ENCODE assay signal across 8 mouse cellular contexts in the genomic region with DNA sequence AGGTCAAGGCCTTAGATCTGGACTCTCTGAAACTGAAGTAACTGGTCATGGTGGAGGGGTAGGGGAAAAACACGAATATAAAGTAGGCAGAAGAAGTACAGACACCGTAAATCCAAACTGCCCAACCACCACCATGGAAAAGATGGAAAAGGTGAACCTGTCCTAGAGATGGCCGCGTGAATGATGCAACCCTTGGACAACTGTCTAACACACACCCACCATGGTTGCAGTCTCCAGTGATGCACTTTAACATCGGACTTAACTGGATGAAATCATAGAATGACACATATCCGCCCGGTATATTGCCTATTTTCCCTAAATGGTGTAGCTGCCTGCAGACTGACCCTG. TPM values are rescaled to one million over a fixed set of nuclear protein-coding genes. Genes with fewer than 3 reads are reported as not detected.
DNase-seq lines count a peak whose midpoint lies in the region; ATAC-seq lines count a peak whose summit lies in the region.

No protein-coding gene starts in this region.

- intact Hi-C loops in left cerebral cortex, postnatal 14 days (cut with DNase I): loop anchor here (2.0 kb wide), 2 partner anchors 22 to 30 kb away; no protein-coding TSS in a partner anchor

- H3K9me3 ChIP-seq in heart, embryonic 15.5 days (replicated peaks): no peaks in the 10 kb centered on the region
- H3K9me3 ChIP-seq in hindbrain, embryonic 15.5 days: no peaks in the 10 kb centered on the region
- no peaks in the 10 kb centered on the region for H3K9me3 ChIP-seq in midbrain, embryonic 13.5 days

- DNase-seq in heart, postnatal 4 days: no peak
- peak; percentile 80 for DNase-seq in NIH3T3 (ENCODE audit: low read depth)
- no peak for DNase-seq in left cerebral cortex, postnatal 14 days (ENCODE audit: low spot score in 2 of 2)
- no peak for DNase-seq in cerebellum, postnatal 10 days
- no peak for DNase-seq in spleen, postnatal 14 days (ENCODE audit: low spot score in 2 of 2)

- H3K9ac ChIP-seq in heart, embryonic 15.5 days: peak overlapping the region; percentile 91
- H3K9ac ChIP-seq in hindbrain, embryonic 15.5 days: peak overlapping the region; percentile 91
- H3K9ac ChIP-seq in midbrain, embryonic 13.5 days (replicated peaks): peak overlapping the region; percentile 98; the same call in 1 of the 2 replicates

- peak overlapping the region; percentile 74 for H3K4me2 ChIP-seq in heart, embryonic 15.5 days
- peak overlapping the region; percentile 62 for H3K4me2 ChIP-seq in hindbrain, embryonic 15.5 days
- H3K4me2 ChIP-seq in midbrain, embryonic 13.5 days (replicated peaks): peak overlapping the region; percentile 67

- no peak for ATAC-seq in heart, embryonic 15.5 days (replicated peaks; ENCODE audit: insufficient number of reproducible peaks, insufficient read depth, low FRiP score, low read depth)
- ATAC-seq in hindbrain, embryonic 15.5 days (ENCODE audit: low FRiP score, low read depth): peak; percentile 16
- ATAC-seq in midbrain, embryonic 13.5 days: no peak

- peak overlapping the region; percentile 100 for H3K4me3 ChIP-seq in heart, embryonic 15.5 days
- peak overlapping the region; percentile 93 for H3K4me3 ChIP-seq in hindbrain, embryonic 15.5 days
- peak overlapping the region; percentile 92 for H3K4me3 ChIP-seq in midbrain, embryonic 13.5 days (replicated peaks)

- H3K27ac ChIP-seq in heart, embryonic 15.5 days: peak overlapping the region; percentile 99
- peak overlapping the region; percentile 98 for H3K27ac ChIP-seq in hindbrain, embryonic 15.5 days (replicated peaks)
- H3K27ac ChIP-seq in midbrain, embryonic 13.5 days: peak overlapping the region; percentile 99

- peaks cover 29% of the 10 kb centered on the region for H3K4me1 ChIP-seq in heart, embryonic 15.5 days (replicated peaks)
- peaks cover 27% of the 10 kb centered on the region for H3K4me1 ChIP-seq in hindbrain, embryonic 15.5 days (replicated peaks)
- peaks cover 34% of the 10 kb centered on the region for H3K4me1 ChIP-seq in midbrain, embryonic 13.5 days (replicated peaks)

- WGBS in heart, embryonic 15.5 days: 54% methylated on average over 7 of the region's 7 CpGs
- 51% methylated on average over 7 of the region's 7 CpGs for WGBS in hindbrain, embryonic 15.5 days
- 48% methylated on average over 7 of the region's 7 CpGs for WGBS in midbrain, embryonic 13.5 days

- H3K36me3 ChIP-seq in heart, embryonic 15.5 days: peaks cover 21% of the 10 kb centered on the region
- peaks cover 18% of the 10 kb centered on the region for H3K36me3 ChIP-seq in hindbrain, embryonic 15.5 days
- H3K36me3 ChIP-seq in midbrain, embryonic 13.5 days: peaks cover 21% of the 10 kb centered on the region

- H3K27me3 ChIP-seq in heart, embryonic 15.5 days: no peaks in the 10 kb centered on the region
- no peaks in the 10 kb centered on the region for H3K27me3 ChIP-seq in hindbrain, embryonic 15.5 days
- no peaks in the 10 kb centered on the region for H3K27me3 ChIP-seq in midbrain, embryonic 13.5 days

RNA-seq across cellular contexts. Expression of a gene that starts 0.7 kb away (rescaled TPM):
- polyA plus RNA-seq in heart, embryonic 15.5 days (2015; fragmentation: Nextera tagmentation; extraction: Ambion mirVana): 150 and 166 TPM in 2 replicates
- total RNA-seq in heart, postnatal 4 days (2021): 100 to 1,000 TPM; 285 to 292 TPM
- 817 and 859 TPM in 2 replicates for polyA plus RNA-seq in hindbrain, embryonic 15.5 days (2015; fragmentation: Nextera tagmentation; extraction: Ambion mirVana)
- 627 and 632 TPM in 2 replicates for polyA plus RNA-seq in midbrain, embryonic 13.5 days (2015; fragmentation: Nextera tagmentation; extraction: Ambion mirVana)
- 1,000 to 10,000 TPM; 1,469 to 1,528 TPM for total RNA-seq in left cerebral cortex, postnatal 14 days (2021)

RNA-seq across cellular contexts. Expression of a gene that starts 39.2 kb away (rescaled TPM):
- 0.44 and 0.86 TPM in 2 replicates for polyA plus RNA-seq in heart, embryonic 15.5 days (2015; fragmentation: Nextera tagmentation; extraction: Ambion mirVana)
- under 1 TPM; 0.36 to 0.69 TPM for total RNA-seq in heart, postnatal 4 days (2021)
- polyA plus RNA-seq in hindbrain, embryonic 15.5 days (2015; fragmentation: Nextera tagmentation; extraction: Ambion mirVana): 1.9 and 2.6 TPM in 2 replicates
- polyA plus RNA-seq in midbrain, embryonic 13.5 days (2015; fragmentation: Nextera tagmentation; extraction: Ambion mirVana): 1.0 and 1.4 TPM in 2 replicates
- 1 to 10 TPM; 1.4 to 1.5 TPM for total RNA-seq in left cerebral cortex, postnatal 14 days (2021)

RNA-seq across cellular contexts. Expression of a gene that starts 44.7 kb away (rescaled TPM):
- not detected in 2 replicates for polyA plus RNA-seq in heart, embryonic 15.5 days (2015; fragmentation: Nextera tagmentation; extraction: Ambion mirVana)
- total RNA-seq in heart, postnatal 4 days (2021): not detected
- 0.21 and 0.37 TPM in 2 replicates for polyA plus RNA-seq in hindbrain, embryonic 15.5 days (2015; fragmentation: Nextera tagmentation; extraction: Ambion mirVana)
- 0.24 TPM in 1 of 2 replicates, not detected in the other for polyA plus RNA-seq in midbrain, embryonic 13.5 days (2015; fragmentation: Nextera tagmentation; extraction: Ambion mirVana)
- total RNA-seq in left cerebral cortex, postnatal 14 days (2021): not detected

RNA-seq across cellular contexts. Expression of a gene that starts 47.4 kb away (rescaled TPM):
- polyA plus RNA-seq in heart, embryonic 15.5 days (2015; fragmentation: Nextera tagmentation; extraction: Ambion mirVana): 743 and 952 TPM in 2 replicates
- 100 to 1,000 TPM; 397 to 401 TPM for total RNA-seq in heart, postnatal 4 days (2021)
- polyA plus RNA-seq in hindbrain, embryonic 15.5 days (2015; fragmentation: Nextera tagmentation; extraction: Ambion mirVana): 14.8 and 16.6 TPM in 2 replicates
- 6.8 and 7.1 TPM in 2 replicates for polyA plus RNA-seq in midbrain, embryonic 13.5 days (2015; fragmentation: Nextera tagmentation; extraction: Ambion mirVana)
- total RNA-seq in left cerebral cortex, postnatal 14 days (2021): 1 to 10 TPM; 6.9 to 9.4 TPM

RNA-seq across cellular contexts. Expression of a gene that starts 59.5 kb away (rescaled TPM):
- polyA plus RNA-seq in heart, embryonic 15.5 days (2015; fragmentation: Nextera tagmentation; extraction: Ambion mirVana): 18.5 and 21.5 TPM in 2 replicates
- total RNA-seq in heart, postnatal 4 days (2021): 10 to 100 TPM in 1 of 2 experiments, 1 to 10 TPM in 1; 9.7 to 10.7 TPM
- 25.6 and 26.3 TPM in 2 replicates for polyA plus RNA-seq in hindbrain, embryonic 15.5 days (2015; fragmentation: Nextera tagmentation; extraction: Ambion mirVana)
- 28.5 and 28.8 TPM in 2 replicates for polyA plus RNA-seq in midbrain, embryonic 13.5 days (2015; fragmentation: Nextera tagmentation; extraction: Ambion mirVana)
- 1 to 10 TPM; 8.6 to 9.1 TPM for total RNA-seq in left cerebral cortex, postnatal 14 days (2021)
